Mouse (Mus musculus): ENCODE measurements around the gene Gtf3c6.
A peak's percentile ranks its signal among the peaks of the same experiment; 100 is the strongest.

Gene Gtf3c6

DNA sequence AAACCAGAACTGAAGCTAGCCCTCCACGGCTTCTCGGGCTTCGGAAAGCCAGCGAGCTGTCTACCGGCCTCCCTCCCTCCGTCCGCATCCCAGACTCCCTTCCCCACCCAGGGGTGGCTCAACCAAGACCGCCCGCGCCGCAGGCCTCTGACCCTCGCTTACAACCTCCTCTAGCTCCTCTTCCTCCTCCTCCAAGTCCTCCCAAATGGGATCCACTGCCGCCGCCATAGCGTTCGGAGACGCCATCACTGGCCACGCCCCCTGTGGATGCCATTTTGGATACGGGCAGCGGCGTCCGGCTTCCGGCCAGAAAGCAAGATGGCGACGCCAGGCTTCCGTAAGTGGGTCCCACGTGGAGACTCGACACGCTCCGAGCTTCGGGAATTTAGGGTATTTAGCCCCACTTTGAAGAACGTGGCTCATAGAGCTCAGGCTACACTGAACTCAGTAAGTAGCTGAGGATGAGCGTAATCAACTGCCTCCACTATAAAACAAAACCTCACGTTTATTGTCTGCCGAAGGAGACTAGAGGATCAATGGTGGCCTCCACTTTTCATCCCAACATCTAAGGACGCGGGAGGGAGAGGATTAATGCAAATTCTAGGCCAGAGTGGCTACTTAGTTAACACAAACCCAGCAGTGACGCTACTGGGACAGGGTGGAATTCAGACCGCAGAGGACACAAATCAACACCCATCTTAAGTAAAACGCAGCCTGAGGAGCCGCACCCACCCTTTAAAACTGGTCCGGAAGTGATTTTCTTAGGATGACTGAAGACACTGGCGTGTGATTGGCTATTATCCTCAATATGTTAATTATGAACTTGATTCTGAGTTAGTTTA lies at the start of gene Gtf3c6:
TSS of gene Gtf3c6 (minus strand) at position 695 of the 842 bp plus-strand sequence.
- peak; percentile 96 for DNase-seq

DNA sequence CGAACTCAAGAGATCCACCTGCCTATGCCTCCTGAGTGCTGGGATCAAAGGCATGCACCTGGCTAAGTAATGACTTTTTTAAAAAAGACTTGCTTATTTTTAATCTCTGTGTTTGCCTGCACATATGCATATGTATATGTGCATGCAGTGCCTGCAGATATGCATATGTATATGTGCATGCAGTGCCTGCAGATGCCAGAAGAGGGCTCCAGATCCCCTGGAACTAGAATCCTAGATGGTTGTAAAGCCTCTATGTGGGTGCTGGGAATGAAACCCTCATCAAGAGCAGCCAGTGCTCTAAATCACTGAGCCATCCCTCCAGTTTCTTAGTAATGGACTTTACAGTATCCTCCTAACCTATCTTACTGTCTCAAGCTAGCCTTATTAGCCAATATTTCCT lies 48.1 kb upstream of the Gtf3c6 start:
- no peak for DNase-seq

DNA sequence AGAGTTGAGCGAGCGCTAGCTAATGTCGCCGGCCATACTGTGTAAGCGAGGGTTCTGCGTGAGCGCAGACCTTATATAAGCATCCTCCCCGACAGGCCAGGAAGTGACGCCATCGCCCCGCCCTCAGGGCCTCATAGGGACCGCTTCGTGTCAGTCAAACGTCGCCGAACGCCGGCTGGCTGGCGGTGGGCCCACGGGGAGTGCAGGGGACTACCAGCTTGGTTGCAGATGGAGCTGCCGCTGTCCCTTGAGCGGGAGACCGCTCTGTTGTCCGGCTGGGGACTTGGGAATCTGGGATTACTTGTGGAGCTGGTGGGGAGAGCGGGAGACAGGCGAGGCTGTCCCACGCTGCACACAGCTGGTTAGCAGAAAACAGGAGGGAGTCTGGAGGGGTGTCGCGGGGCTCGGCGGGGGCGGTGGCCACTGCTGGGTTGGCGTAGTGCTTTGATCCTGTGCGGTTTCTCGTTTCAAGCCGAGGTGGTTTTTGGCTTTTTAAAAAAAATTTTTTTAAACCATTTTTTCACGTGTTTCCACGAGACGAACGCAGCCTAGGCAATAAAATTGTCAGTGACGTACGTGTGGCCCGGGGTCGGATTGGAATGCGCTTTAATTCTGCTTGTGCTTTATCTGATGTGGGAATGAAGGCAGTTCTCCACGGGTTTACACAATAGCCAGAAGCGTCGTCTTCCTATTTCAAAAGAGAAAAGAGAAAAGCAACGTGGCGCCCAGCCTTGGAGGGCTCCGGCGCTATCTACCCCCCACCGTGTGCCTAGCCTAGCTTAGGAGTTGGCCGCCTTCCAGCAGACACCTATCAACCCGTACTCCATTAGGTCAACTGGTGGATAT lies 44.5 kb upstream of the Gtf3c6 start, which contains the start of gene Amd1:
TSS of gene Amd1 (minus strand) at position 47 of the 846 bp plus-strand sequence.
- DNase-seq: peak; percentile 99

DNA sequence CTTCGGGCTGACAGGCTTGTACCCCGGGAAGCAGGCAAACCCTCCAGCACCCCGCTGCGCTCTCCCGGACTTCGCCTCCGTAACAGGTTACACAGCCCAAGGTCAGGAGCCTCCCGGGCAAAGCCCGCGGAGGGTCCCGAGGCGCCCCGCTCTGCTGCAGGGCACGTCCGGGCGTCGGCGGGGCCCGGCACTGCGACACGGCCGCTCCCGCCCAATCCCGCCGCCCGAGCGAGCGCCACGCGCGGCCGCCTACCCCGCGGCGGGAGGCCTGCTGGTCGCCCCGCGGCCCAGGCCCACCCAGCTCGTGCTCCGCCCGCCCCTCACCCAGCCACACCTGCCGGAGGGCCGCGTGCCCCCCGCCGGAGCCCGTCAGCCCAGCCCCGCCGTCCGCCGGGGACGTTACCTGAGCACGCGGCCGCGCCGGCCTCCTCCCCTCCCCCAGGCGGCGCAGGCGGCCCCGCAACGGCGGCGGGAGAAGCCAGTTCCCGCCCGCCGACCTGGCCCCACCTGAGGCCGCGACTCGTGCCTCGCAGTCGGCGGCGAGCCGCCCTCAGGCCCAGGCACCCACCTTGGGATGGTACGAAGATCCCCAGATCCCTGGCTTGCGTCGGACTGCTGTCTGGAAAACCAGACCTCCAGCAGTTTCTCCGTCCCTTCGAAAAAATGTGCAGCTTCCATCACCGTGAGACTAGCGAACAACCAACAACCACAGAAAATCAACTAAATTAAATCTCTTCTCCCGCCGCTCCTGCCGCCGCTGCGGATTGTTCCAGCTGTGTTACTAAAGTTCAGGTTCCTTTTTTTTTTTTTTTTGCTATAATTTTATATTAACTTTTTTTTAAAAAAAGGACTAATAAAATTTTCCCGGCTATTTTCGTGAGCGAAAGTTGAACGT lies 43.5 kb upstream of the Gtf3c6 start:
- DNase-seq: peak; percentile 54

DNA sequence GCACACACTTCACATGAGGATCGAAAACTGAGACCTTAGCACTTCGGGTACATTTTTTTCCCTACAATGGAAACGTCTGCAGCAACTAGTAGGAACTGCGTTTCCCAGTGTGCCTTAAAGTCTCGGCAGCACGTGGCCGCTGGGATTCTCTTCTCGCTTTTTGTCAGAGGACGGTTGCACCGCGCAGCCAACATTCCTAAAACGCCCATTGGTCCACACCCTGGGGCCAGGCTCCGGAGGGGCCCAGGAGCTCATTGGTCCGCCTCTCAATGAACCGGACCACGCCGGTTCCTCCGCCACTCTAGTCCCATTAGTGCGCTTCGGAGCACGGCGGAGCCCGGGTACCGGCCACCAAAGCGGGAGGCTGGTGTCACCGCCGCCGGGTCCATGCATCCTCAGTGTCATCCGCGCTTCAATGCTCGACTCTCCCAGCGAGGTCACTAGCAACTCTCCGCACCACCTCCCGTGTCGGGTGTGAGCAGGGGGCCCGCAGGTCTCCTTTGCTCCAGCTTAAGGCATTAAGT lies 42.8 kb upstream of the Gtf3c6 start:
- peak; percentile 93 for DNase-seq

DNA sequence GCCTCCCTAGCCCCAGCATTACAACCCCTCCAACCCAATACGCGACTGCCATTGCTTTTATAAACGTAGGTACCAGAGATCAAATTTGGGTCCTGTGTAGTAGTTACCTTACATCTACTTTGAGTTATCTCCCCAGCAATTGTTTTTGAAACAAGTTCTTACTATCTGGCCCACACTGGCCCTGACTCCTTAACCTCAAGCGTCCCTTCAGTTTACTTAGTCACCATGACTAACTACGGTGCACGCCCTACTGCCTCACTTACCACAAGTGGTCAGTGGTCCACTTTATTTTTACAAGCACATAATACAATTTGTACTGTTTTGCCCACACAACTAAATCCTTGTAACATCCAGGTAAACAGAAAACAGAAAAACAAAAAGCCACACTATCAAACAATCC lies 34.7 kb upstream of the Gtf3c6 start:
- no peak for DNase-seq

DNA sequence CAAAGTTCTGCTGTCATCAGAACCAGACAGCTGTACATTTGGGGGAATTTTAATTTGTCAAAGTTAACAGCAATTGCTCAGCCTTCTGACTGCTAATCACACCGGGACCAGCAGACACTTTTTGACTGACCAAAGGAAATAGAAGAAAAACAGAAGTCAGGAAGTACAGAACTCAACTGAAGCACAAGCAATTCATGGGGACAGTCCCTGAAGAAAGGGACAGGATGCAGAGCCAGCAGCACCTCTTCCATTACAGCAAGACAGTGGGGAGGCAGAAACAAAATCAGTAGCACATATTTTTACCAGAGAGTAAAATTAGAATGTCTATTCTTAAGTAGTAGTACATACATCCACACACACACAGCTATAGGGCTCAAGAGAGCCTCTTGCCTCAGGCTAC lies 28.9 kb upstream of the Gtf3c6 start:
- DNase-seq: no peak

DNA sequence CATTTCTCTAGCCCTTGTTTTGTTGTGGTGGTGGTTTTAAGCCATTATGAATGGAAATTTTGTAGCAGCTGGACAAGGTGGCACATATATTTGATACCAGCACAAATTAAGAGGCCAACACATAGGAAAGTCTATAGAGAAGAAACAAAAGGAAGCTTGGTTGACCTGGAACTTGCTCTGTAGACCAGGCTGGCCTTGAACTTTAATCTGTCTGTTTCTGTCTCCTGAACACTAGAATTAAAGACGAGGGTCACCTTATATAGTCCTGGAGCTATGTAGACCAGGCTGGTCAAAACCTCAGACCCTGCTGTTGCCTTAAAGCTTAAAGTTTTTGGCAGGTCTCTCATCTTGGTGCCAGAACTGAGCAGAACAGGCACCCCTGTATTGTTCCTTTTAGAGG lies 27.7 kb upstream of the Gtf3c6 start:
- DNase-seq: no peak

DNA sequence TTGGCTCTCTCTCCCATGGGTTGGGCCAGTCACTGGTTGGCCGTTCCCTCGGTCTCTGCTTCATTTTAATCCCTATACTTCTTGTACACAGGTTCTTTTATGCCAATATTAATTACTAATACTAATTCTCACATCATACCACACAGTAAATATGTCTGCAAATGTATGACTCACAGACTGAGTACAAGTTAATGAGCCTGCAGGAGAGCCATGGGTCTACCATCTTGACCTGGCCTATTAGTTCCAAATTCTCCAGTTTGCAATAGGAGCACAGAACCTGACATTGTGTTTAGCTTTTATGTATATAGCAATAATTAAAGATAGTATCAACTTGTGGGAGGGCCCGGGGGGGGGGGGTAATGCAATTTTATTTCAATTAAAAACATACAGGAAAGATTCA lies 27.1 kb upstream of the Gtf3c6 start:
- no peak for DNase-seq

DNA sequence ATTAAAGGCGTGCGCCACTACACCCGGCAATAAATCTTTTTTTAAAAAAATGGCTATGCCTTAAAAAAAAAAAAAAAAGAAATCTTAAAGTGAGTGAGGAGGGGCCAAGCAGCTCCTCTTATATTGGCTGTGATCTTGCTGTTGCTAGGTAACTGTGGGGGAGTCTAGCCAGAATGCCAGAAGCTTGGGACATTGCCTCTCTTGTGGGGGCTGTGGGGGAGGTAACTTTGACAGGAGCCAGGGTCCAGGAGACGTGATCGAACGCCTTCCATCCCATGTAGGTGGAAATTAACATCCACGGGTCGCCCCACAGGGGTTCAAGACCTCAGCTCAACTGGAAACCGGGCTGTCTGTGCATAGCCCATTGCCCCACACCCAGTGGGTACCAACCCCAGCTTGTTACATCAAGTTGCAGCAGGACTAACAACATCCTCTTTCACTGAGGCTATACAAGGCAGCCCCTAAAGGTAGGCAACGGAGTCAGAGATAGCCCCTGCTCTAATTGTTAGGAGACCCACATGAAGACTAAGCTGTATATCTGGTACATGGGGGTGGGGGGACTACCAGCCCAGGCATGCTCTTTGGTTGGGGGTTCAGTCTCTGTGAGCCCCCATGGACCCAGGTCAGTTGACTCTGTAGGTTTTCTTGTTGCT lies 26.4 kb upstream of the Gtf3c6 start:
- no peak for DNase-seq

DNA sequence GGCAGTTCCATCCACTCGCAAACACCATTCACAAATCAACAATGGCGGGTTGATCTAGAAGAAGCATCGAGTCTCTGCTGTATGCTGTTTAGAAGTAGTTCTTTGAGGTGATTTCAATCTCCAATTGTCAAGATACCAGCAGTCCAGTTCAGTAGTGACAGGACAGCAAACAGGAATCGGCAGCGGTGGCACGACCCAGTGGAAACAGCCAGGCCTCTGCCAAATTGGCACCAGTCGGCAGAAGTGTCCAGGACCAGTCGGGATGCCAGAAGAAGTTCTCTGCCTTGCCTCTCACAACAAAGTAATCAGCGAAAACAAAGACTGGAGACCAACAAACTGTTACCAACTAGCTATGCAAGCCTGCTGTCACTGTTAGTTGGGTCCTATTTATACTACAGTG lies 25.7 kb upstream of the Gtf3c6 start:
- DNase-seq: no peak

DNA sequence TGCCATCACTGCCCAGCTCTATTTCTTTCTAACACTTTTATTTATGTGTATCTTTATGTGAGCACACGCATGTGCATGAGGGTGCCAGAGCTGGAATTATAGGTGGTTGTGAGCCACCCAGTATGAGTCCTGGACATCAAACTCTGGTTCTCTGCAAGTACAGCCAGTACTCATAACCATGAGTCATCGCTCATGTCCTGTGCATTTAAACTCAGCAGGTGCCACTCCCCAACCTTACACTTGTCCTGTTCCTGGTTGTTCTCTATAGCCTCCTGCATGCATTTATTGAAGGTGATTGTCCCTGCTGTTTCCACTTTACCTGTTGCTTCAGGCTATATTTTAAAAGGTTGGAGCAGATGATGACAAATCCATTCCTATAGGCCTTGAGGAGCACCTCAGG lies 23.7 kb upstream of the Gtf3c6 start:
- DNase-seq: no peak

DNA sequence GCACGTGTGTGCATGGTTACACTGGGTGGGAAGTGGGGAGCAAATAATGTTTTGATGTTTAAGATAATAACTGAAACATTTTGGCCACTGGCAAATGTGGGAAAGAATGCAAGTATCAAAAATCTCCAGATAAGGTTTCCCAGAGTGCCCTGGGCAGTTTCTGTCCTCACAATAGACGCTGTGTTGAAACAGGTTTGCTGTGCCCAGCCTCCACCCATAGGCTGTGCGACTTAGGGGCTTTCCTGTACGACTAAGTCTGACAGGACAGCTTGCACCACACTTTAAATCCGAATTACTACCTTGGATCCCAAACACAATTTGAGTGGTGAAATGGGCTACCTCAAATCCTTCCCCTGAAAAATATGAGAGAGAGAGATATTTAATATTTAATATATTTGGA lies 20.4 kb upstream of the Gtf3c6 start:
- no peak for DNase-seq

DNA sequence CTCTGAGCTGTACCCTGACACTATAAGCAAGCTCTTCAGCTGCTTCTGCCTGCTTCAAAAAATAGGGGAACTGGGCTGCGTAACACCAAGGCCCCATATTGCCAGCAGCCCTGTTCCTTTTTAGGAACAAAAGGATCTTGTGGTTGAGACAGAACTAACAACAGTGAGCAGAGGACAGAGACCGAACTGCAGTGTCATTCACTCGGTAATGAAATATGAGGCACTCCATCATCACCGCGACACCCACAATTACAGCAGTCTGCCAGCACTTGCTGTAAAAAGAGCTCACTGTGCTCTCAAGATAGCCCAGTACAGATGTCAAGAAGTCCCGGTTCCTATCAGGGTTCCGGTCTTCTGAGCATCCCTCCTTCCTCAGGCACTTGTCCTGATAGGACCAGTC lies 18.1 kb upstream of the Gtf3c6 start:
- DNase-seq: no peak

DNA sequence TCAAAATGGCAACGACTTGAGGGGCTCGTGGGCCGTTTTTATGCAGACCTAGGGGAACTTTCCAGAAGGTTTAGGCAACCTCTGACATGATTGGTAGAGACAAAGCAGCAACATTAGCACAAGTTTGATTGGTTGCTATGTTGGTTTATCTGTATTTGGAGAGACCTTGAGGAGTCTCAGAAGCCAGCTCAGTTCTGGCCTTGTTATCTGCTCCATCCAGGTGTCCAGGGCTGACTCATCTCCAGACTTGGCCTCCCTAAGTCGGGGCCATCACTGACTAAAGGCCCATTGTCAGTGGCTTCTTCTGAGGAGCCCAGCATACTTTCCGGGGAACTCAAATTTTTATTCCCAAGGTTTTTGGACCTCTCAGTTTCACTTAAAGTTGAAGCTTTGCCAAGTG lies 16.0 kb upstream of the Gtf3c6 start:
- no peak for DNase-seq

DNA sequence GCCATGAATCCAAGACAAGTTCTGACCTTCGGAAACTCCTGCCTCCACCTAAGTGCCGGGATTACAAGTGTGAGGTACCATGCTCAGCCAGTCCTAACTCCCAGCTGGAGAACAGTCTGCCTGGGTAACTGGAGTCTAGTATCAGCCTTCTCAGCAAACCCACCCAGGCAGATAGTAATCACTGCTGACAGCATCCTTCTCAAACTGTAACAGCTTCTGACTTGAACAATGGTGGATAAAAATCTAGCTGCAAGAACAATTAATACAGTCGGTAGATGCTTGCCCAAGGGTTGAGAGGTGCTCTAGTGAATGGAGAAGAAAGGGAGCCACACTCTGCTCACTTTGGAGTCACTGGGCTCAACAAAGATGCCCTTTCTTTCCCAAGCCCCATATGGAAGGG lies 13.3 kb upstream of the Gtf3c6 start:
- peak; percentile 75 for DNase-seq

DNA sequence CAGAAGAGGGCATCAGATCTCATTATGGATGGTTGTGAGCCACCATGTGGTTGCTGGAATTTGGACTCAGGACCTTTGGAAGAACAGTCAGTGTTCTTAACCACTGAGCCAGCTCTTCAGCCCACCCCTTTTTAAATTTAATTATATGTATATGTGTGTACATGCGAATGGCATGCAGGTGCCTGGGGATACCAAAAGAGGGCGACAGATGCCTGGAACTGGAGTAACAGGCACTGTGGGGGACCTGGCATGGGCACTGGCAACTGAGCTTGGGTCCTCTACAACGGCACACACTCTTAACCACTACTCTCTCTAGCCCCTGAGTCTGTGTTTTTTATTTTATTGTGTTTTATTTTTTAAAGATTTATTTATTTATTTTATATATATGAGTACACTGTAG lies 7.0 kb upstream of the Gtf3c6 start:
- DNase-seq: no peak

DNA sequence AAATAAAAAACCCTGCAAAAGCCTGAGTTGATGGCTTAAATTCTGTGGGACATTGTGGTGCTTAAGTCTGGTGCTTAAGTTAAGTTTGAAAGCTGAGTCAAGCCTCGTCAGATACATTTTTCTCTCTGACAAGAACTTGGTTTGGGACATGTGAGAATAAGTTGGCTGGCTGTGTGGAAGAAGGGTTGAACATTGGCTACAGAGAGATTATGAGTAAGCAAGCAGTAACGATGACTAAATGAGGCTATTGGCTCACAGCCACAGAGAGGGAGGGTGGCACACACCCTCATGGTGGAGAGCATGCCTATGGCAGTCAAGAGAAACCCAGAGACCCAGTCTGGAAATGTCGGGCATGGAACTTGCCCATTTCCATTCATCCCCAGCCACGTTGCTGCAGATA lies 5.8 kb upstream of the Gtf3c6 start:
- DNase-seq: no peak

DNA sequence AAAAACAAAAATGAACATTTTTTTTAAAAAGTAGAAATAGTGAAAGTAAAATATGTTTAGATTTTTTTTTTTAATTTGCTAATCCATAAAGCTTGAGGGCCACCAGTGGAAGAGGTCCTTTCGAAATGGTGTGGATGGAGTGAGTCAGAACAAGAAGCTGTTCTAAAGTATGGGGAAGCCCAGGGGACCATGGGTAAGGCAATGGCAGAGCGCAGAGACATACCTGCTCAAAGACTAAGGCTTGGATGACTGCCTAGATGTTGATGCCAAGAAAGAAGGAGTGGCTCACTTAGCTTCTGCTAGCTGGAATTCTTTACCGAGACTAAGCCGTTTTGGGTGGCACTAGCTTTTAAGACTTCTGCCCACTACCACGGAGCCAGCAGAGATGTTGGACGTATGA lies 4.3 kb upstream of the Gtf3c6 start:
- DNase-seq: no peak

DNA sequence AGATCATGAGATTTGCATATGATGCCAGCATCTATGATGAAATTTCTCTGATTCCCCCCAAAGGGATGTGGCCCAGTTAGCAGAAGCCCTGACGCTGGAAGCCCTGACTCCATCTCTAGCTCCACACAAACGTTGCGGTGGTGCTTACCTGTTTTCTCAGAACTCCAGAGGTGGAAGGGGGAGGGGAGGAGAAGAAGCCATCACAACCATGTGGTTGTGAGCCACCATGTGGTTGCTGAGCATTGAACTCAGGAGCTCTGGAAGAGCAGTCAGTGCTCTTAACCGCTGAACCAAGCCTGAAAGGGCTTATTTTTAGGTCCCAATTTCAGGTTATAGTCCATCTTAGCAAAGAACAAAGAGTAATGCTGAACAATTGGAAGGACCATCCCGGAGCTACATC lies 2.4 kb upstream of the Gtf3c6 start:
- DNase-seq: no peak

DNA sequence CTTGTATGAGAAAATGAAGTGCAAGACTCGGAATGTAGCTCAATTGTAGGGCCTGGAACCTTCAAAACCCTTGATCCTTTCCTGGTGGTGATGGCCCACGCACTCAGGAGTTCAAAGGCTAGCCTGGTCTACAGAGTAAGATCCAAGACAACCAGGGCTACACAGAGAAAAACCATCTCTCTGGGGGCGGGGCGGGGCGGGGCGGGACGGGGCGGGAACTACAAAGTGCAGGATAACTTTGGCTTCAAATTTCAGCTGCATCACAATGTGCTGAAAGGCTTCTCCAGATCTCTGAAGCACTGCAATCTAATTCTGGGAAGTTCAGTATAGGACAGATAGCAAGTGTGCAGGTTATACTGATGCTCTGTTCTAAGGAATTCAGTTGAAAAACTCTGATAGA lies 1.6 kb upstream of the Gtf3c6 start:
- DNase-seq: no peak

DNA sequence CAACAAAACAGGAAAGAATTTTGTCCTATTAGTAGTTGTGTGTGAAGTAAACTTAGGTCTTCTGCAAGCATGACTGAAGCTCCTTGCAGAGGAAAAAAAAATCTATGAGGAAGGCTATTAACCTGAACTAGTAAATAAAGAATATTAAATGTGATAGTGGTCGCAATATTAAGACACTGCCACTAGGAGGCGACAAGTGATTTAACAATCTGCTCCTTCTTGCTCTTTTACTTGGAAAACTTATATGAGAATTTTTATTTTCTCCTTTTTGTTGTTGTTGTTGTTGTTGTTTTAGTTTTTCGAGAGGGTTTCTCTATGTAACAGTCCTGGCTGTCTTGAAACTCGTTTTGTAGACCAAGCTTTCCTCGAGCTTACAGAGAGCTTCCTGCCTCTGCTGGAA lies 1.1 kb upstream of the Gtf3c6 start:
- peak; percentile 86 for DNase-seq
